Mouse (Mus musculus) MEL (cell line): Measurements from ENCODE around the gene Krt12. TPM values are rescaled to one million over a fixed set of nuclear protein-coding genes. Genes with fewer than 3 reads are reported as not detected.

Experiments
- DNase-seq: peaks from one replicate; pipeline ENCODE4 v3.0.0; 2011; ENCODE audit warnings: low read depth, low spot score
- H3K27ac ChIP-seq: 2 replicates; pipeline ENCODE4 v1.5.1; 2012; ENCODE audit warnings: low read depth, mild to moderate bottlenecking, control low read depth, low read length, moderate library complexity; ENCODE audit not compliant: control insufficient read depth
- H3K27me3 ChIP-seq, 2 experiments: fragments of 150-350 bp in 1 of 2; sonication (generic) in 1 of 2; 2 replicates each; pipeline ENCODE4 v1.6.1; 2012; ENCODE audit warnings: low read length in 2 of 2, mild to moderate bottlenecking in 2 of 2, improper control_type of control experiment in 1 of 2, moderate library complexity in 1 of 2; ENCODE audit not compliant: insufficient read depth in 2 of 2, control insufficient read depth in 1 of 2
- H3K36me3 ChIP-seq, 2 experiments: 2 replicates each; pipeline ENCODE4 v1.6.1; 2012 to 2014; ENCODE audit warnings: low read length in 2 of 2, improper control_type of control experiment in 1 of 2, inconsistent platforms in 1 of 2, mild to moderate bottlenecking in 1 of 2; ENCODE audit not compliant: insufficient read depth in 2 of 2, control insufficient read depth in 1 of 2
- H3K4me1 ChIP-seq, 2 experiments: fragments of 150-350 bp in 1 of 2; sonication (generic) in 1 of 2; 2 replicates each; pipeline ENCODE4 v1.6.1; 2012; ENCODE audit warnings: low read length in 2 of 2, improper control_type of control experiment in 1 of 2, mild to moderate bottlenecking in 1 of 2; ENCODE audit not compliant: insufficient read depth in 2 of 2, control insufficient read depth in 1 of 2
- H3K4me3 ChIP-seq, 2 experiments: fragments of 150-350 bp in 1 of 2; sonication (generic) in 1 of 2; 2 replicates each; pipeline ENCODE4 v1.5.1; 2012; ENCODE audit warnings: low read depth in 2 of 2, low read length in 2 of 2, mild to moderate bottlenecking in 2 of 2, moderate library complexity in 2 of 2, control low read depth in 1 of 2, improper control_type of control experiment in 1 of 2; ENCODE audit not compliant: control insufficient read depth in 1 of 2, insufficient read depth in 1 of 2
- H3K79me2 ChIP-seq: 2 replicates; pipeline ENCODE4 v1.6.1; 2012; ENCODE audit warnings: mild to moderate bottlenecking, low read length, moderate library complexity; ENCODE audit not compliant: control insufficient read depth, poor library complexity, insufficient read depth
- H3K9ac ChIP-seq: 2 replicates; pipeline ENCODE4 v1.6.1; 2012; ENCODE audit warnings: low read depth, mild to moderate bottlenecking, control low read depth, low read length, moderate library complexity; ENCODE audit not compliant: control insufficient read depth, poor library complexity, severe bottlenecking
- H3K9me3 ChIP-seq: fragments of 150-350 bp; sonication (generic); replicated peaks from 2 replicates; pipeline ENCODE4 v1.6.1; 2012; ENCODE audit warnings: mild to moderate bottlenecking, low read length, improper control_type of control experiment, moderate library complexity; ENCODE audit not compliant: insufficient read depth
- CHD1 ChIP-seq: IDR thresholded peaks from 2 replicates; pipeline ENCODE4 v1.6.1; 2012; ENCODE audit warnings: low read depth, mild to moderate bottlenecking, inconsistent platforms, low read length, improper control_type of control experiment
- CHD2 ChIP-seq: IDR thresholded peaks from 2 replicates; pipeline ENCODE4 v1.6.1; 2011; ENCODE audit warnings: low read length, improper control_type of control experiment
- E2F4 ChIP-seq: IDR thresholded peaks from 2 replicates; pipeline ENCODE4 v1.6.1; 2011; ENCODE audit warnings: low read depth, low read length, improper control_type of control experiment, borderline replicate concordance
- ELF1 ChIP-seq: IDR thresholded peaks from 2 replicates; pipeline ENCODE4 v1.6.1; 2014; ENCODE audit warnings: low read depth, mild to moderate bottlenecking, inconsistent platforms, low read length, improper control_type of control experiment, moderate library complexity
- EP300 ChIP-seq, 2 experiments: IDR thresholded peaks; 2 replicates each; pipeline ENCODE4 v1.6.1; 2011; ENCODE audit warnings: improper control_type of control experiment in 2 of 2, low read length in 2 of 2, low read depth in 1 of 2, mild to moderate bottlenecking in 1 of 2
- ETS1 ChIP-seq: IDR thresholded peaks from 2 replicates; pipeline ENCODE4 v1.6.1; 2012; ENCODE audit warnings: low read depth, mild to moderate bottlenecking, inconsistent platforms, low read length, improper control_type of control experiment, moderate library complexity
- GATA1 ChIP-seq: IDR thresholded peaks from 2 replicates; pipeline ENCODE4 v1.6.1; 2011; ENCODE audit warnings: low read depth, low read length, improper control_type of control experiment
- HCFC1 ChIP-seq: IDR thresholded peaks from 2 replicates; pipeline ENCODE4 v1.6.1; 2012; ENCODE audit warnings: low read depth, mild to moderate bottlenecking, inconsistent platforms, low read length, improper control_type of control experiment, moderate library complexity
- JUND ChIP-seq: IDR thresholded peaks from 2 replicates; pipeline ENCODE4 v1.6.1; 2011; ENCODE audit warnings: low read depth, mild to moderate bottlenecking, improper control_type of control experiment, low read length
- KAT2A ChIP-seq: conservative IDR thresholded peaks from 2 replicates; pipeline ENCODE4 v1.6.1; 2012; ENCODE audit warnings: low read depth, low read length, improper control_type of control experiment, inconsistent platforms
- MAX ChIP-seq: IDR thresholded peaks from 2 replicates; pipeline ENCODE4 v1.6.1; 2011; ENCODE audit warnings: low read length, improper control_type of control experiment
- MXI1 ChIP-seq: IDR thresholded peaks from 2 replicates; pipeline ENCODE4 v1.6.1; 2011; ENCODE audit warnings: mild to moderate bottlenecking, low read depth, low read length, improper control_type of control experiment
- MYB ChIP-seq: IDR thresholded peaks from 2 replicates; pipeline ENCODE4 v1.6.1; 2011; ENCODE audit warnings: mild to moderate bottlenecking, low read depth, low read length, improper control_type of control experiment
- MYC ChIP-seq: IDR thresholded peaks from 2 replicates; pipeline ENCODE4 v1.6.1; 2011; ENCODE audit warnings: low read depth, mild to moderate bottlenecking, low read length, improper control_type of control experiment, moderate library complexity
- NELFE ChIP-seq: IDR thresholded peaks from 2 replicates; pipeline ENCODE4 v1.6.1; 2011; ENCODE audit warnings: low read depth, low read length, improper control_type of control experiment
- NRF1 ChIP-seq: IDR thresholded peaks from 2 replicates; pipeline ENCODE4 v1.6.1; 2014; ENCODE audit warnings: low read depth, mild to moderate bottlenecking, inconsistent platforms, low read length, improper control_type of control experiment, moderate library complexity; ENCODE audit not compliant: poor library complexity, insufficient read depth, severe bottlenecking
- POLR2AphosphoS5 ChIP-seq: IDR thresholded peaks from 2 replicates; pipeline ENCODE4 v1.6.1; 2012; ENCODE audit warnings: low read depth, borderline replicate concordance, mild to moderate bottlenecking, inconsistent platforms, low read length, moderate library complexity, mixed read lengths
- SIN3A ChIP-seq: IDR thresholded peaks from 2 replicates; pipeline ENCODE4 v1.6.1; 2012; ENCODE audit warnings: low read length, improper control_type of control experiment, inconsistent platforms
- TBP ChIP-seq: IDR thresholded peaks from 2 replicates; pipeline ENCODE4 v1.8.0; 2011; ENCODE audit warnings: low read depth, low read length, improper control_type of control experiment
- TCF12 ChIP-seq: IDR thresholded peaks from 2 replicates; pipeline ENCODE4 v1.6.1; 2014; ENCODE audit warnings: low read depth, mild to moderate bottlenecking, inconsistent platforms, low read length, improper control_type of control experiment, moderate library complexity
- USF2 ChIP-seq, 2 experiments: IDR thresholded peaks; 2 replicates each; pipeline ENCODE4 v1.6.1; 2011 to 2012; ENCODE audit warnings: improper control_type of control experiment in 2 of 2, low read length in 2 of 2, borderline replicate concordance in 1 of 2, inconsistent platforms in 1 of 2, low read depth in 1 of 2, mild to moderate bottlenecking in 1 of 2; ENCODE audit not compliant: insufficient read depth in 1 of 2
- ZNF384 ChIP-seq: IDR thresholded peaks from 2 replicates; pipeline ENCODE4 v1.6.1; 2012; ENCODE audit warnings: low read depth, mild to moderate bottlenecking, inconsistent platforms, low read length, improper control_type of control experiment
- polyA plus RNA-seq, 2 experiments: library from polyadenylated mRNA; stranded (reverse) in 1 of 2; unstranded in 1 of 2; fragments of >175 nt in 1 of 2; fragments of >200 nt in 1 of 2; gene quantifications; 2 replicates each; pipeline versions ENCODE4 v1.2.1 to v1.2.4; 2012; ENCODE audit warnings: low replicate concordance in 2 of 2, low read depth in 1 of 2; ENCODE audit not compliant: insufficient read length in 2 of 2, insufficient read depth in 1 of 2, missing spikeins in 1 of 2
- total RNA-seq: library from RNA; depleted of rRNA; stranded (reverse); fragments of 300-350 nt; gene quantifications from 2 replicates; pipeline ENCODE4 v1.2.3, GENCODE M21; 2012

The Krt12 gene
- total and polyA plus RNA-seq, 3 experiments = 0.10 TPM; not detected in 2

DNA sequence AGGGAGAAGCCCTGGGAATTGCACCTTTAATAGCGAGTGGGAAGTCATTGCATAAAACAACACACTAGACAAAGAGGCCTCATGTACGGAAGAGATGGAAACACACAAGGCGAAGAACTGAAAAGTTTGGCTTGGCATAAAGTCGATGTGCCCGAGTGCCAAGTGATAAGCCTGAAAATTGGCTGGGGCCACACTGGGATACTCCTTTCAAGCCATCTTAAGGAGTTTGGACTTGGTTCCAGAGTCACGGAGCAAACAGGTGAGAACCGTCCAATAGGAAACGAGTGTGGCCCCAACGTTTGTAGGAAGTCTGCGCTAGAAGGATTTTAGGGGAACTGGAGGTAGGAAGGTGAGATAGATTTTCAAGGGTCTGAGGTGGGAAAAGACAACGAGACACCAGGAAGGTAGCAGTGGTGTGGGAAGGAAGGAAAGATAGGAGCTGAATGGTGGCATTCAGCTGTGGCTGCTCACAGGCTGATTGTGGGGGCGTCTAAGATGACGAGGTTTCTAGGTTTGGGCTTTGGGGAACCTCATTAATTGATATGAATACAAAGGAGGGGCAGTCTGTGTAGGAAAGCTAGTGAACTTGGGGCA is 22.0 kb downstream of the Krt12 start (continued):
- TF ChIP-seq TCF12 (no peak), JUND (no peak), POLR2AphosphoS5 (no peak)

DNA sequence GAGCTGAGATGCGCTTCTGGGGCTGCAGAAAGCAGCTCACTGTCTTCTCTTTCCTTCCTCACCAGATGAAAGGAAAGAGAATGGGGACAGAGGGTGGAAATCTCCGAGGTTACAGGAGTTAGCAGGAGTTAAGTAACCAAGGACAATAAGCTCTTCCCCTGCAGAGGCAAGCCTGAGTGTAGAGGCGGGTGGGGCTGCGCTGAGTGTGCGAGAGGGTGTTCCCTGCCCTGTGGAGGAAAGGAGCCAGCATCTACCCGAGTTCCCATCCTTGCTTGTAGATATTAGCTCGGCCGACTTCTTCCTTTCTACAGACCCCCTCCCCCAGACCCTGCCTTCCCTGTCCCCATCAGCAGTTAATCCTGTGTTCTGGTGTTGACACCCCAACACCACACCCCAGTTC is 23.2 kb downstream of the Krt12 start:
- H3K27ac ChIP-seq = peak overlapping the region; percentile 98
- TF ChIP-seq MYB = no peak
- peak; percentile 39; the same call in 1 of the 2 replicates for TF ChIP-seq TBP
- TF ChIP-seq POLR2AphosphoS5 = peak; percentile 63; the same call in 1 of the 2 replicates
- TF ChIP-seq NRF1 = peak; percentile 43; the same call in 1 of the 2 replicates
- peak; percentile 61; the same call in 1 of the 2 replicates for TF ChIP-seq MYC
- H3K36me3 ChIP-seq = peaks cover 0 to 23% of the 10 kb centered on the region in 2 experiments; a peak in 2 of 4 replicates
- peak; percentile 70 for DNase-seq
- peak overlapping the region; percentile 87 for H3K9ac ChIP-seq
- peak overlapping the region; percentile 66 to 78 for H3K4me3 ChIP-seq
- peaks cover 0 to 21% of the 10 kb centered on the region in 2 experiments; a peak in 3 of 4 replicates for H3K4me1 ChIP-seq
- H3K27me3 ChIP-seq = no peaks in the 10 kb centered on the region
- H3K79me2 ChIP-seq = peaks cover 2% of the 10 kb centered on the region; the same call in 1 of the 2 replicates
- H3K9me3 ChIP-seq = no peaks in the 10 kb centered on the region

DNA sequence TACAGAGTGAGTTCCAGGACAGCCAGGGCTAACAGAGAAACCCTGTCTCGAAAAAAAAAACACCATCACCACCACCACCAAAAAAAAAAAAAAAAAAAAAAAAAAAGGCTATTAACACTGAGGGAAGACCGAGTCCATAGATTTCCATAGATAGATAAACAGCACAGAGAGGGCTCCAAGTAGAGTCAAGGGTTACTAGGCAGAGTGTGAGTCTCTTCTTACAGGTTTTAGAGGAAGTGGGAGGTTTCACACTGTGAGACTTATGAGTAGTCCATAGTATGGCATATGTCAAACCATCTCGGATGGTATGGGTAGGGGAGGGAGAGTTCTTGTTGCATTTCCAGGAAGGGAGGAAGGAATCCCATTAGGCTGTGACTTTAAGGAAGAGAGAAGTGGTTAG is 24.0 kb downstream of the Krt12 start:
- peak; percentile 89 for DNase-seq
- Histone ChIP-seq H3K9ac (peak overlapping the region; percentile 87), H3K9me3 (no peaks in the 10 kb centered on the region), H3K27me3 (no peaks in the 10 kb centered on the region), H3K4me3 (peak overlapping the region; percentile 66 to 78), H3K4me1 (peaks cover 0 to 21% of the 10 kb centered on the region in 2 experiments; a peak in 3 of 4 replicates), H3K36me3 (peaks cover 0 to 23% of the 10 kb centered on the region in 2 experiments; a peak in 2 of 4 replicates), H3K27ac (peak overlapping the region; percentile 98), H3K79me2 (peaks cover 2% of the 10 kb centered on the region; the same call in 1 of the 2 replicates)
- TF ChIP-seq MYC (peak; percentile 50), HCFC1 (peak; percentile 31), GATA1 (peak; percentile 55), TCF12 (peak; percentile 25; the same call in 1 of the 2 replicates), ELF1 (peak; percentile 54), SIN3A (no peak), ETS1 (peak; percentile 68), EP300 (IDR thresholded peaks at IDR 0.05; ENCODE audit: low read depth in 1 of 2, low read length in 2 of 2) (peak; percentile 13 to 34; a peak in 1 of 4 replicates), CHD1 (no peak), POLR2AphosphoS5 (0 out of 2 replicates have a peak, but pooled peaks have one; percentile 71), MAX (peak; percentile 66; the same call in 1 of the 2 replicates), TBP (peak; percentile 64; the same call in 1 of the 2 replicates), E2F4 (no peak), ZNF384 (peak; percentile 93), MXI1 (peak; percentile 41; the same call in 1 of the 2 replicates), NELFE (peak; percentile 36; the same call in 1 of the 2 replicates), KAT2A (peak; percentile 22; the same call in 1 of the 2 replicates), USF2 (IDR thresholded peaks at IDR 0.05; ENCODE audit: borderline replicate concordance in 1 of 2, insufficient read depth in 1 of 2, low read depth in 1 of 2, low read length in 2 of 2) (no peak), CHD2 (no peak), MYB (no peak)
